Mouse (Mus musculus): Measurements from ENCODE around the gene Gcg. TPM values are rescaled to one million over a fixed set of nuclear protein-coding genes. Genes with fewer than 3 reads are reported as not detected.

Gene Gcg
- polyA plus RNA-seq, 1 experiment from 2014 or later = 0.79 TPM

GRCm38 (mm10) chr2:62454991-62455390, 28.5 kb downstream of the Gcg start:
- Histone ChIP-seq H3K27ac (replicated peaks; ENCODE audit: low read depth, low read length) (no peak overlapping the region), H3K9ac (replicated peaks; ENCODE audit: low read length) (no peak overlapping the region), H3K4me2 (ENCODE audit: low read length) (no peak overlapping the region), H3K4me3 (replicated peaks; ENCODE audit: low read depth, low read length) (no peak overlapping the region), H3K4me1 (ENCODE audit: control insufficient read depth, insufficient read depth, low read length) (no peaks in the 10 kb centered on the region), H3K27me3 (ENCODE audit: control insufficient read depth, insufficient read depth, low read length) (no peaks in the 10 kb centered on the region), H3K36me3 (ENCODE audit: control insufficient read depth, insufficient read depth, low read length) (no peaks in the 10 kb centered on the region), H3K9me3 (ENCODE audit: control insufficient read depth, low read length) (no peaks in the 10 kb centered on the region)
- WGBS = 89% methylated on average over 11 of the region's 11 CpGs
- DNase-seq (no peak), ATAC-seq (ENCODE audit: low FRiP score, low TSS enrichment) (no peak)

- DNase-seq = no peak
- H3K4me2 ChIP-seq (ENCODE audit: low read length) = no peak overlapping the region
Measured at GRCm38 (mm10) chr2:62454033-62454432, 29.4 kb downstream of the Gcg start.

GRCm38 (mm10) chr2:62450364-62450763, 33.1 kb downstream of the Gcg start:
- Histone ChIP-seq H3K9ac (replicated peaks; ENCODE audit: low read length) (no peak overlapping the region), H3K36me3 (ENCODE audit: control insufficient read depth, insufficient read depth, low read length) (no peaks in the 10 kb centered on the region), H3K27me3 (ENCODE audit: control insufficient read depth, insufficient read depth, low read length) (no peaks in the 10 kb centered on the region), H3K4me1 (ENCODE audit: control insufficient read depth, insufficient read depth, low read length) (no peaks in the 10 kb centered on the region), H3K9me3 (ENCODE audit: control insufficient read depth, low read length) (no peaks in the 10 kb centered on the region), H3K4me3 (replicated peaks; ENCODE audit: low read depth, low read length) (no peak overlapping the region), H3K4me2 (ENCODE audit: low read length) (no peak overlapping the region), H3K27ac (replicated peaks; ENCODE audit: low read depth, low read length) (no peak overlapping the region)
- ATAC-seq (ENCODE audit: low FRiP score, low TSS enrichment) (no peak), DNase-seq (no peak)
- 89% methylated on average over 6 of the region's 6 CpGs for WGBS

More at GRCm38 (mm10) chr2:62454033-62454432, 29.4 kb downstream of the Gcg start:
- no peaks in the 10 kb centered on the region for H3K9me3 ChIP-seq (ENCODE audit: control insufficient read depth, low read length)
- no peak overlapping the region for H3K9ac ChIP-seq (replicated peaks; ENCODE audit: low read length)
- WGBS = 76% methylated on average over 6 of the region's 6 CpGs
- H3K4me1 ChIP-seq (ENCODE audit: control insufficient read depth, insufficient read depth, low read length) = no peaks in the 10 kb centered on the region
- H3K4me3 ChIP-seq (replicated peaks; ENCODE audit: low read depth, low read length) = no peak overlapping the region
- H3K27me3 ChIP-seq (ENCODE audit: control insufficient read depth, insufficient read depth, low read length) = no peaks in the 10 kb centered on the region
- H3K27ac ChIP-seq (replicated peaks; ENCODE audit: low read depth, low read length) = no peak overlapping the region
- ATAC-seq (ENCODE audit: low FRiP score, low TSS enrichment) = no peak
- no peaks in the 10 kb centered on the region for H3K36me3 ChIP-seq (ENCODE audit: control insufficient read depth, insufficient read depth, low read length)

- Histone ChIP-seq H3K27ac (replicated peaks; ENCODE audit: low read depth, low read length) (no peak overlapping the region), H3K4me2 (ENCODE audit: low read length) (no peak overlapping the region), H3K9me3 (ENCODE audit: control insufficient read depth, low read length) (no peaks in the 10 kb centered on the region), H3K4me1 (ENCODE audit: control insufficient read depth, insufficient read depth, low read length) (no peaks in the 10 kb centered on the region), H3K4me3 (replicated peaks; ENCODE audit: low read depth, low read length) (no peak overlapping the region), H3K36me3 (ENCODE audit: control insufficient read depth, insufficient read depth, low read length) (no peaks in the 10 kb centered on the region), H3K27me3 (ENCODE audit: control insufficient read depth, insufficient read depth, low read length) (no peaks in the 10 kb centered on the region), H3K9ac (replicated peaks; ENCODE audit: low read length) (no peak overlapping the region)
- ATAC-seq (ENCODE audit: low FRiP score, low TSS enrichment) (no peak), DNase-seq (no peak)
- WGBS = 91% methylated on average over 5 of the region's 5 CpGs
Measured at GRCm38 (mm10) chr2:62449692-62450346, 33.6 kb downstream of the Gcg start.

- Histone ChIP-seq H3K27ac (replicated peaks; ENCODE audit: low read depth, low read length) (no peak overlapping the region), H3K4me2 (ENCODE audit: low read length) (no peak overlapping the region), H3K27me3 (ENCODE audit: control insufficient read depth, insufficient read depth, low read length) (no peaks in the 10 kb centered on the region), H3K4me3 (replicated peaks; ENCODE audit: low read depth, low read length) (no peak overlapping the region), H3K4me1 (ENCODE audit: control insufficient read depth, insufficient read depth, low read length) (no peaks in the 10 kb centered on the region), H3K9me3 (ENCODE audit: control insufficient read depth, low read length) (no peaks in the 10 kb centered on the region), H3K9ac (replicated peaks; ENCODE audit: low read length) (no peak overlapping the region), H3K36me3 (ENCODE audit: control insufficient read depth, insufficient read depth, low read length) (no peaks in the 10 kb centered on the region)
- whole genome bisulfite sequencing = 68% methylated on average over 13 of the region's 13 CpGs
- ATAC-seq (ENCODE audit: low FRiP score, low TSS enrichment) (no peak), DNase-seq (no peak)
Measured at GRCm38 (mm10) chr2:62440802-62441544, 42.5 kb downstream of the Gcg start.

- H3K27me3 ChIP-seq (ENCODE audit: control insufficient read depth, insufficient read depth, low read length) = no peaks in the 10 kb centered on the region
- no peaks in the 10 kb centered on the region for H3K36me3 ChIP-seq (ENCODE audit: control insufficient read depth, insufficient read depth, low read length)
- no peak overlapping the region for H3K4me2 ChIP-seq (ENCODE audit: low read length)
- DNase-seq (no peak), ATAC-seq (ENCODE audit: low FRiP score, low TSS enrichment) (no peak)
- H3K27ac ChIP-seq (replicated peaks; ENCODE audit: low read depth, low read length) = no peak overlapping the region
- WGBS = 88% methylated on average over 4 of the region's 4 CpGs
- no peak overlapping the region for H3K9ac ChIP-seq (replicated peaks; ENCODE audit: low read length)
- no peaks in the 10 kb centered on the region for H3K4me1 ChIP-seq (ENCODE audit: control insufficient read depth, insufficient read depth, low read length)
- H3K9me3 ChIP-seq (ENCODE audit: control insufficient read depth, low read length) = no peaks in the 10 kb centered on the region
- H3K4me3 ChIP-seq (replicated peaks; ENCODE audit: low read depth, low read length) = no peak overlapping the region
Measured at GRCm38 (mm10) chr2:62440083-62440482, 43.4 kb downstream of the Gcg start.

GRCm38 (mm10) chr2:62431245-62431795, 52.1 kb downstream of the Gcg start:
- ATAC-seq (ENCODE audit: low FRiP score, low TSS enrichment) (no peak), DNase-seq (no peak)
- H3K27me3 ChIP-seq (ENCODE audit: control insufficient read depth, insufficient read depth, low read length) = no peaks in the 10 kb centered on the region
- no peak overlapping the region for H3K9ac ChIP-seq (replicated peaks; ENCODE audit: low read length)
- no peak overlapping the region for H3K27ac ChIP-seq (replicated peaks; ENCODE audit: low read depth, low read length)
- H3K36me3 ChIP-seq (ENCODE audit: control insufficient read depth, insufficient read depth, low read length) = no peaks in the 10 kb centered on the region
- no peaks in the 10 kb centered on the region for H3K9me3 ChIP-seq (ENCODE audit: control insufficient read depth, low read length)
- H3K4me2 ChIP-seq (ENCODE audit: low read length) = no peak overlapping the region
- no peaks in the 10 kb centered on the region for H3K4me1 ChIP-seq (ENCODE audit: control insufficient read depth, insufficient read depth, low read length)
- WGBS = 86% methylated on average over 8 of the region's 8 CpGs
- H3K4me3 ChIP-seq (replicated peaks; ENCODE audit: low read depth, low read length) = no peak overlapping the region

GRCm38 (mm10) chr2:62425941-62426340, 57.5 kb downstream of the Gcg start:
- 85% methylated on average over 3 of the region's 3 CpGs for WGBS
- Histone ChIP-seq H3K27me3 (ENCODE audit: control insufficient read depth, insufficient read depth, low read length) (no peaks in the 10 kb centered on the region), H3K9me3 (ENCODE audit: control insufficient read depth, low read length) (no peaks in the 10 kb centered on the region), H3K9ac (replicated peaks; ENCODE audit: low read length) (no peak overlapping the region), H3K4me3 (replicated peaks; ENCODE audit: low read depth, low read length) (no peak overlapping the region), H3K36me3 (ENCODE audit: control insufficient read depth, insufficient read depth, low read length) (no peaks in the 10 kb centered on the region), H3K4me1 (ENCODE audit: control insufficient read depth, insufficient read depth, low read length) (no peaks in the 10 kb centered on the region), H3K27ac (replicated peaks; ENCODE audit: low read depth, low read length) (no peak overlapping the region), H3K4me2 (ENCODE audit: low read length) (no peak overlapping the region)
- no peak for DNase-seq
- no peak for ATAC-seq (ENCODE audit: low FRiP score, low TSS enrichment)

All from midbrain, embryonic 14.5 days (tissue).